Mouse (Mus musculus) left cerebral cortex, postnatal 36 days (tissue): ENCODE results near the gene Gm47959. TPM values are rescaled to one million over a fixed set of nuclear protein-coding genes. Genes with fewer than 3 reads are reported as not detected.
"Not testable (repeated sequence)": the region's sequence is repeated elsewhere in the genome, so short reads cannot be mapped to it uniquely, and the experiment has no call there.

Experiments used
- DNase-seq, 2 experiments: peaks; one replicate each; pipeline ENCODE4 v3.0.0; 2021 to 2022; ENCODE audit warnings: low spot score in 2 of 2, mixed read lengths in 1 of 2
- intact Hi-C: fragments of 180-260 bp; cut with DNase I; formaldehyde crosslinking; loops from one replicate; pipeline ENCODE4 v1.15.1; 2025
- total RNA-seq, 2 experiments: library from RNA; stranded (reverse); gene quantifications; 2 replicates each; pipeline ENCODE4 v1.2.3; 2021

The Gm47959 gene
- not detected for total RNA-seq

- DNase-seq, intact Hi-C loops: not testable (repeated sequence)
Measured at GRCm38 (mm10) chr1:83000306-83000705, at the start of gene Gm47959. Gene Gm47959, plus strand, starts transcription at chr1:83000548.

DNA sequence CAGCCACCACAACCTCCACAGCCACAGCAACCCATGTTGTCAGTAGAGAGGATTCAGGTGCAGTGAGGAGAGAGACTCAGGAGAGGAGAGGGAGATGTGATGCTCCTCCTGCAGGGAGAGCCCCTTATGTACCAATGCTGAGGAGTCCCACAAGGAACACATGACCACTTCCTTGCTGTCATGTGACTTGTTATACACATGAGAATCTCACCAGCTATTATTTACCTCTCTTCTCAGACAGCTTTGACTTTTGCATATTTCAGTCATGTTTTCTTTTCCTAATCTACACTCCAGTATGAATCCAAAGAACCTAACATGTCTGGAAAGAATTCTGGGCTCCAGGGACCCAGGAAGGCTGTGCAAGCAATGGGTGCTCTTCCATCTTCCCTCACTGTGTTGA, 44.4 kb upstream of the Gm47959 start, which contains the start of gene Gm7544:
Gene Gm7544 (minus strand): TSS at position 101 of the 400 bp plus-strand sequence.
- intact Hi-C loops, DNase-seq: not testable (repeated sequence)

GRCm38 (mm10) chr1:82959870-82960385, 40.4 kb upstream of the Gm47959 start, which contains the start of gene Gm47955:
Gene Gm47955, plus strand, starts transcription at chr1:82960286.
- DNase-seq = no peak
- intact Hi-C loops = no loop called here

- intact Hi-C loops = no loop called here
- no peak for DNase-seq
Measured at GRCm38 (mm10) chr1:82966413-82966812, 33.9 kb upstream of the Gm47959 start.

DNA sequence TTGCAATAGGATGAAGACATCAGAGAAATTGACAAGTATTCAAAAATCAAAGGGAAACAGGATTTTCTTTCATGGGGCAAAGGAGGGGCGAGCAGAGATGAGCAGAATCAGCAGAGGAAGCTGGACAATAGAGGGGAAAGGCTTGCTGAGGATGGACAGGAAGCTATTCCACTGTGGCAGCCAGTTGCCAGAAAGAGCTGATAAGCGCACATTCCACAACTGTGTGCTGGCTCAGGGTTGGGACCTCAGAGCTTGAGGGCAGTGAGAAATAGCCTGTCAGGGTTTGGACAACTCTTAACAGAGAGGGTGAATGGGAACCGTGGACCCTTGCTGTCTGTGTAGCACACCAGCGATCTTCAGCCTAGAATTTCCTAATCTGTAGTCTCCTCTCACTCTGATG, 28.3 kb upstream of the Gm47959 start:
- intact Hi-C loops = no loop called here
- DNase-seq = no peak

DNA sequence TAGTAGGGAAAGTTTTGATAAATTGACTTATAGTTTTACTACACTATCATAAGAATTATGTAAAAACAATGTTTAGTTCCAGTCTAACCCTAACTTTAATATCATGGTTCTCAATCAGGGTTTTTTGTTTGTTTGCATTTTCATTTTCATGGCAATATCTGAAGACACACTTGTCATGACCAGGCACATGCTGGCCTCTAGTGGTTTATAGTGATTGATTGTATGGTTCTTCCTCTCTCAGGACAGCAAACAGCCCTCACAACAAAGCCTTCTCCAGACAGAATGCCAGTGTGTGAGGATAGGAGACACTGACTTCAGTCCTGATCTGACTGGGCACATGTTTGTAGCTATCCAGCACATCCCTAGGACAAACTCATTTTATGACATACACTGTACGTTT, 27.1 kb upstream of the Gm47959 start:
- no peak for DNase-seq
- intact Hi-C loops = no loop called here

- DNase-seq = no peak
- intact Hi-C loops = no loop called here
Measured at GRCm38 (mm10) chr1:82973901-82974300, 26.4 kb upstream of the Gm47959 start.

GRCm38 (mm10) chr1:82974342-82974741, 26.0 kb upstream of the Gm47959 start:
- DNase-seq = no peak
- intact Hi-C loops = no loop called here

DNA sequence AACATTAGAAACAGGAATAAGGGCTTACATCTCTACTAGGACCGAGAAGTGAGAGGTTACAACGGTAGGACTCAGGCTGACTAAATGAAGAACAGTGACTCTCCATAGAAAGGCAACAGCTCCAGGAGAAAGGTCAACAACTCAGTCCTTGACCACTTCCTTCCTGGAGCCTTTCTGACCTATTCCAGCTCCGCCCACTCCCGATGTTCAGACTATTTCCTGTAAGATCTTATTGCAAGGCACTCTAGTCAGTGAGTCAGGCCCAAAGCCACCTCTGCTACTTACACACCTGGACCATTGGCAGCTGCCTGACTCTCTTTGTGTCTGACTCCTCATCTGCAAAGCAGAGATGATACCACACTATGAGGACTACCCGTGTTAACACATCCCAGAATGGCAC, 24.6 kb upstream of the Gm47959 start:
- DNase-seq = no peak
- intact Hi-C loops = no loop called here

- intact Hi-C loops = no loop called here
- DNase-seq = no peak
Measured at GRCm38 (mm10) chr1:82977840-82978239, 22.5 kb upstream of the Gm47959 start.

GRCm38 (mm10) chr1:82986738-82987137, 13.6 kb upstream of the Gm47959 start:
- no peak for DNase-seq
- intact Hi-C loops = loop anchor here (2.0 to 10.0 kb wide), 2 partner anchors 200 to 432 kb away; no protein-coding TSS in a partner anchor

DNA sequence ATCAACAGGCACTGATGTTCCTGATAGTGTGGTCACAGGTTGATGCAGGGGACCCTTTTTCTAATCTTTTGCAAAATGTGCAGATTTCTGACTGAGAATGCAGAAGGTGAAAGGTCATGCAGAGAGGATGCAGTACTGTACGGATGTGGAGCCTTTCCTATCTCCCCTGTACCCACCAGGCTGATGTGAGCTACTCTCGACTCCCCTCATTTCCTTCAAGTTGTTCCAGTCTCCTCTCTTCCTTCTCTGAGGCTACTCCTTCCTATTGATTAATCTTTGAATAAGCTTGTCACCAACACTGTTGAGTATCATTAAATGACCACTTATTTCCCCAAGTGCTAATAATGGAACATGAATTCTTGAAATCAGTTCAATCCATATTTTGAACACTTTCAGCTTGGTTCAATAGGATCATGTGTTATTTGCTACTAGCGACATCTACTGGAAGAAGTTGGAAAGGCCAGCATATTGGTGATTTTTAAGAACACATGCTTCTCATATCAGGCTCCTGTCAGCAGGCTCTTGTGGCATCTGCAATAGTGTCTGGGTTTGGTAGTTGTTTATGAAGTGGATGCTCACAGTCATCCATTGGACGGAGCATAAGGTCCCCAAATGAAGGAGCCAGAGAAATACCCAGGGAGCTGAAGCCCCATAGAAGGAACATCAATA, 12.7 kb upstream of the Gm47959 start:
- peak in 1 of 2 experiments; percentile 13 for DNase-seq
- intact Hi-C loops = loop anchor here (2.0 to 10.0 kb wide), 2 partner anchors 201 to 433 kb away; no protein-coding TSS in a partner anchor

DNA sequence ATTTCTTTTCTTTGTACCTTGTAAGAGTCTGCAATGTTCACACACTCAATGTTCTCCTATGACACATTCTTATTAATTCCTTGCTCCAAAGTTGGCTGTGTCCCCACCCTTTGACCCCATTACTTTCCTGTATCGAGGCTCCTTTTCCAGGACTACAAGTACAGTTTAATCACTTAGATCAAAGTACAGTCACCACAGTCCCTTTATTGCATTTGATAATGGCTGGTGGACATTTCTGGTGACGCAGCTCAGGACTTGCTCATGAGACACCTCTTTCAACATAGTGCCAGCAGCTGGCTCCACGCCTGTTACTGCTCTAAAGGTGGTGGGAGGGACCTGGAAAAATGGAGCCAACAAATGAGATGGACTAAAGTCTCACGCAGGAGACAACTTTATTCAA, 9.3 kb upstream of the Gm47959 start:
- DNase-seq = no peak
- intact Hi-C loops = no loop called here

DNA sequence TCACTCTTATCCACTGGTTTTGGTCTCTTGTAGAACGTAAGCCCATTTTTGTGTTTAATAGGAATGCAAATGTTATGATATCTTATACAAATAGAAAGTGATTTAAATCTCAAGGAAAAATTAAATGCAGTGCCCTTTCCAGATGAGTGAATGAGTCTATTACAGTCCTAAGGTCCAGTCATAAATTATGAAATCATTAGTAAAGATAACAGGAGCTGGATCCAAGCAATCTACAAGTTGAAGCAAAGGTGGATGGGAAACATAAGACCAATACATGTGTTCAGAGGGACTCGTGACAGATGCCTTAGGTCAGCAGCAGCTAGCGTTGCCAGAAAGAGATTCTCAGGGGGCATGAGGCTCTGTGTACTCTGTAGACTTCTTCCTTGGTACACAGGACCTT, 8.8 kb upstream of the Gm47959 start:
- intact Hi-C loops = no loop called here

GRCm38 (mm10) chr1:82992093-82992492, 8.3 kb upstream of the Gm47959 start:
- DNase-seq = no peak
- intact Hi-C loops = no loop called here

More for the DNA sequence above, 8.8 kb upstream of the Gm47959 start:
- DNase-seq = no peak

DNA sequence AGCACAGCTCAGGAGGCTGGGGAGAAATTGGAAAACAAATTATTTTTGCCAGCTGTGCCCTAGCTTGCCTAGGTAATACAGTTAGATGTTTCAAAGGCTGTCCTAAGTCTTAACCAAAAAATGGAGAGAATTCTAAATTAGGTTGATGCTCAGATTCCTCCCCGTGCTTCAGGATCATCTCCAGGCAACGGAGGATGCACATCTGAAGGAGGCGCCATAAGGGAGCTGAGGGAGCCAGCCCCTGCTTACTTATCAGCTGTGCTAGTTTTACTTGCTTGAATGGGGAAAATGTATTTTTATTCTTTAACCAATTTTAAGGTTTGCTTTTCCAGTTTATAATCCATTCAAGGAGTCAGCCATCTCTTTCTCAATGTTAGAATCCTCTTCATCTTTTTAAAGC, 6.4 kb upstream of the Gm47959 start:
- no peak for DNase-seq
- intact Hi-C loops = no loop called here

DNA sequence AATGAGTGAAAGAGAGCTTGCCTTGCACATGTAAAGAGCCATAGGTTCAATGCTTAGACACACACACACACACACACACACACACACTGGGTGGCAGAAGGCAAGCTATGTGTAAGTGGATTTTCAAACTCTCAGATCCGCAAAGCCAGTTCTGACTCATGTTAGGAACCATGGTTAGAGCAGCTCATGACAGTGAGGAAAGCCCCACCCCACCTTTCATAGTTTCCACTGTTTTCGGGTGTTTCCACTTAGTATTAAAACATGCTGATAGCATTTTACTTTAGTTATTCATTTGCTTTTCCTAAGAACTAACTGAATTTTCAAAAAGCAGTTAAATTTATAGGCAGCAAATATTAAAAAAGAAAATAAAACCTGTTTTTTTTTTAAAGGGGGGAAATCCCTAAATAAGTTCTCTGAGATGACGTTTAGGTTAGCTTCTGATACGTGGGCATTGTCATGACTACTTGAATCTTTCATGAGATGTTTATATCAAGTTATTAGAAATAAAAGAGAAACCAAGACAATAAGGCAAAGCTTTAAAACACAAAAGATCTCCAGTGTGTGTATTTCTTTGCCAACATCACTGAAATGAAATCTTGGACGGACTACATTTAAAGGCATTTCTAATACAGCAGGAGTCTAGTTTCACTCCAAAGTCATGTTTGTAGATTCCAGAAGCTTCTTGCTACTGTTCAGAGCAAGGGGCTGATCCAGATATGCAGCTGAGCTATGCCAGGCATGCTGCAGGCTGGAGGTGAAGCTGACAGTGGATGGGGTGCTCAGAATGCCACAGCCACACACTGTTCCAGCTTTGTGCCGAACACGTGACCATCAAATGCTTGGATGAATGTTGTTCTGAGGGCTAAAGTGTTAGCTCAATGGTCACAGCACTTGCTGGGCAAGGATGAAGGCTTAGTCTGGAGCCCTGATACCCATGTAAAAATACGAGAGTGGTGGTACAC, 6.2 kb downstream of the Gm47959 start:
- intact Hi-C loops = no loop called here
- no peak for DNase-seq

- intact Hi-C loops = no loop called here
- DNase-seq = no peak
Measured at GRCm38 (mm10) chr1:83007471-83007870, 7.1 kb downstream of the Gm47959 start.

DNA sequence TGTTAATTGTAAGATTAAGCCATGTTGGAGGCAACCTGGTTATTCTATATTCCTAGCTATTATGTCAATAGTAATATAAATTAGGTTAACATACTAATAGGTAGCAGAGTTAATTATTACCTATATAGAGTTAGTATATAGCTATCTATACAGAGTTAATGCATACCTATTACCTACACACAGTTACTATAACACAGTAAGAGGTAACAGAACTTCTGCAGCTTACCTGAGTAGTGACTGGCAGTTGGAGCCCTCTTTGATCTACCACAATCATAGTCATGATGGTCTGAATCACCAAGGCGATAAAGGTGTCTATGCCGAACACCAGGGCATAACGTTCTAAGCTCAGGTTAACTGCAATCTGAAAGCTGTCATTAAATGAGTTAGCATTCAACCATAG, 14.1 kb downstream of the Gm47959 start:
- intact Hi-C loops = no loop called here
- no peak for DNase-seq

DNA sequence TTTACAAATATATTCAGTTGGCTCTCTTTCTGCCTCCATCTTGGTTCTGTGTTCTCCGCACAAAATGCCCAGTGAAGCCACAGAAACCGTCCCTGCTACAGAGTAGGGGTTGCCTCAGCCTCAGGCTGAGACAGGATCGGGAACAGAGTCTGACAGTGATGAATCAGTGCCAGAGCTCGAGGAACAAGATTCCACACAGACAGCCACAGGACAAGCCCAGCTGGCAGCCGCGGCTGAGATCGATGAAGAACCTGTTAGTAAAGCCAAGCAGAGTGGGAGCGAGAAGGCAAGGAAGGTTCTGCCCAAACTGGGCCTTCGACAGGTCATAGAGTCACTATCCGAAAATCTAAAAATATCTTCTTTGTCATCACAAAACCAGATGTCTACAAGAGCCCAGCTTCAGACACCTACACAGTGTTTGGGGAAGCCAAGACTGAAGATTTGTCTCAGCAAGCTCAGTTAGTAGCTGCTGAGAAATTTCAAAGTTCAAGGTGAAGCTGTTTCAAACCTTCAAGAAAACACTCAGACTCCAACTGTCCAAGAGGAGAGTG, 15.1 kb downstream of the Gm47959 start:
- intact Hi-C loops = no loop called here
- no peak for DNase-seq
